Mouse (Mus musculus) liver, embryonic 14.5 days (tissue): ENCODE results near the gene Cacna1d. TPM values are rescaled to one million over a fixed set of nuclear protein-coding genes. Genes with fewer than 3 reads are reported as not detected.
A peak's percentile ranks its signal among the peaks of the same experiment; 100 is the strongest.

Experiments
- ATAC-seq: fragments of 200-750 bp; cut with Nextera tagmentation; 2 replicates; pipeline ENCODE4 v1.8.0; 2017; ENCODE audit warnings: moderate number of reproducible peaks, mild to moderate bottlenecking, moderate library complexity; ENCODE audit not compliant: insufficient read depth
- DNase-seq, 3 experiments: peaks; one replicate each; pipeline ENCODE4 v3.0.0-alpha.2; 2012 to 2013; ENCODE audit warnings: low read depth in 3 of 3, low spot score in 3 of 3
- H3K27ac ChIP-seq: fragments of 300-500 bp; sonication (generic); 2 replicates; pipeline ENCODE4 v1.5.1; 2014; ENCODE audit warnings: moderate library complexity, mild to moderate bottlenecking, control low read depth, inconsistent platforms
- H3K27me3 ChIP-seq: fragments of 300-500 bp; sonication (generic); 2 replicates; pipeline ENCODE4 v1.6.1; 2014; ENCODE audit warnings: mild to moderate bottlenecking, low read length, moderate library complexity; ENCODE audit not compliant: control insufficient read depth, insufficient read depth
- H3K36me3 ChIP-seq: fragments of 300-500 bp; sonication (generic); replicated peaks from 2 replicates; pipeline ENCODE4 v1.6.1; 2014; ENCODE audit warnings: low read depth; ENCODE audit not compliant: control insufficient read depth, insufficient read depth
- H3K4me1 ChIP-seq, 2 experiments: fragments of 200-500 bp in 1 of 2; fragments of 300-500 bp in 1 of 2; sonication (generic) in 1 of 2; replicated peaks; 2 replicates each; pipeline ENCODE4 v1.6.1; 2012 to 2014; ENCODE audit warnings: antibody characterized with exemption in 1 of 2, inconsistent platforms in 1 of 2, low read length in 1 of 2; ENCODE audit not compliant: control insufficient read depth in 2 of 2, insufficient read depth in 2 of 2
- H3K4me2 ChIP-seq: fragments of 300-500 bp; sonication (generic); 2 replicates; pipeline ENCODE4 v1.6.1; 2014; ENCODE audit warnings: low read depth, mild to moderate bottlenecking, control low read depth, moderate library complexity
- H3K4me3 ChIP-seq, 2 experiments: fragments of 200-500 bp in 1 of 2; fragments of 300-500 bp in 1 of 2; sonication (generic) in 1 of 2; 2 replicates each; pipeline ENCODE4 v1.5.1; 2012 to 2014; ENCODE audit warnings: low read depth in 2 of 2, low read length in 2 of 2, mild to moderate bottlenecking in 2 of 2, control low read depth in 1 of 2, inconsistent platforms in 1 of 2, moderate library complexity in 1 of 2; ENCODE audit not compliant: insufficient read depth in 1 of 2
- H3K9ac ChIP-seq: fragments of 300-500 bp; sonication (generic); replicated peaks from 2 replicates; pipeline ENCODE4 v1.6.1; 2014; ENCODE audit warnings: mild to moderate bottlenecking, control low read depth, moderate library complexity
- H3K9me3 ChIP-seq: fragments of 300-500 bp; sonication (generic); 2 replicates; pipeline ENCODE4 v1.6.1; 2016; ENCODE audit warnings: low read length, mixed read lengths; ENCODE audit not compliant: control insufficient read depth
- CTCF ChIP-seq: IDR thresholded peaks from 2 replicates; pipeline ENCODE4 v1.5.1; 2016; ENCODE audit warnings: antibody characterized with exemption, low read depth, control low read depth
- EP300 ChIP-seq: IDR thresholded peaks from 2 replicates; pipeline ENCODE4 v1.6.1; 2016; ENCODE audit warnings: antibody characterized with exemption, low read depth
- WGBS: fragments of 180-500 bp; shearing (Covaris S2); extraction: QIAGEN DNeasy Blood & Tissue Kit; methylation state at CpG from one replicate; pipeline ENCODE4 v1.1.7; 2014; ENCODE audit not compliant: insufficient replicate concordance; 5-methylcytosine and 5-hydroxymethylcytosine counted together
- polyA plus RNA-seq, 2 experiments: library from polyadenylated mRNA; depleted of rRNA in 1 of 2; stranded (reverse) in 1 of 2; unstranded in 1 of 2; fragments of >200 nt; fragmentation: Nextera tagmentation in 1 of 2; extraction: Ambion mirVana in 1 of 2; gene quantifications; 2 replicates each; pipeline versions ENCODE4 v1.2.1 to v1.2.3; 2012 to 2014

Cacna1d gene
- polyA plus RNA-seq, 2 experiments, result 0.17 TPM

GRCm38 (mm10) chr14:30056031-30056766, 435.1 kb downstream of the Cacna1d start:
- no peak for ATAC-seq

GRCm38 (mm10) chr14:30054922-30055321, 436.3 kb downstream of the Cacna1d start:
- Histone ChIP-seq H3K9me3 (no peaks in the 10 kb centered on the region), H3K27ac (no peak overlapping the region), H3K27me3 (no peaks in the 10 kb centered on the region), H3K9ac (no peak overlapping the region), H3K4me3 (no peak overlapping the region), H3K4me1 (no peaks in the 10 kb centered on the region), H3K4me2 (no peak overlapping the region), H3K36me3 (no peaks in the 10 kb centered on the region)
- DNase-seq (no peak), ATAC-seq (no peak)
- TF ChIP-seq CTCF (no peak), EP300 (no peak)
- 41% methylated on average over 7 of the region's 7 CpGs for WGBS

More at GRCm38 (mm10) chr14:30056031-30056766, 435.1 kb downstream of the Cacna1d start:
- H3K27me3 ChIP-seq, result no peaks in the 10 kb centered on the region
- DNase-seq, result no peak
- H3K4me1 ChIP-seq, result no peaks in the 10 kb centered on the region
- no peaks in the 10 kb centered on the region for H3K36me3 ChIP-seq
- H3K27ac ChIP-seq, result no peak overlapping the region
- H3K4me3 ChIP-seq, result no peak overlapping the region
- H3K9me3 ChIP-seq, result no peaks in the 10 kb centered on the region
- no peak for TF ChIP-seq CTCF
- TF ChIP-seq EP300, result no peak
- no peak overlapping the region for H3K4me2 ChIP-seq
- WGBS, result 63% methylated on average over 13 of the region's 13 CpGs
- H3K9ac ChIP-seq, result no peak overlapping the region

GRCm38 (mm10) chr14:30050280-30050679, 441.0 kb downstream of the Cacna1d start:
- ATAC-seq, result no peak
- TF ChIP-seq EP300 (no peak), CTCF (no peak)
- Histone ChIP-seq H3K36me3 (no peaks in the 10 kb centered on the region), H3K4me1 (no peaks in the 10 kb centered on the region), H3K9me3 (no peaks in the 10 kb centered on the region), H3K27me3 (no peaks in the 10 kb centered on the region), H3K9ac (no peak overlapping the region), H3K4me2 (no peak overlapping the region), H3K27ac (no peak overlapping the region), H3K4me3 (no peak overlapping the region)
- DNase-seq, result no peak
- 66% methylated on average over 8 of the region's 8 CpGs for WGBS

- Histone ChIP-seq H3K4me2 (no peak overlapping the region), H3K9ac (no peak overlapping the region), H3K27ac (no peak overlapping the region), H3K27me3 (no peaks in the 10 kb centered on the region), H3K4me3 (no peak overlapping the region), H3K36me3 (no peaks in the 10 kb centered on the region), H3K9me3 (no peaks in the 10 kb centered on the region), H3K4me1 (no peaks in the 10 kb centered on the region)
- ATAC-seq (no peak), DNase-seq (no peak)
- TF ChIP-seq CTCF, result peak; percentile 52
- TF ChIP-seq EP300, result no peak
- WGBS, result 65% methylated on average over 3 of the region's 3 CpGs
These were observed 443.2 kb downstream of the Cacna1d start for GRCm38 (mm10) chr14:30048049-30048448.

- ATAC-seq, result no peak
- WGBS, result 56% methylated on average over 4 of the region's 4 CpGs
- no peak overlapping the region for H3K4me3 ChIP-seq
These were observed 444.3 kb downstream of the Cacna1d start for GRCm38 (mm10) chr14:30046976-30047375.

More at GRCm38 (mm10) chr14:30046976-30047375, 444.3 kb downstream of the Cacna1d start:
- no peak overlapping the region for H3K9ac ChIP-seq
- no peak for DNase-seq
- no peaks in the 10 kb centered on the region for H3K9me3 ChIP-seq
- H3K27ac ChIP-seq, result no peak overlapping the region
- TF ChIP-seq CTCF (no peak), EP300 (no peak)
- H3K36me3 ChIP-seq, result no peaks in the 10 kb centered on the region
- no peaks in the 10 kb centered on the region for H3K27me3 ChIP-seq
- H3K4me1 ChIP-seq, result no peaks in the 10 kb centered on the region
- no peak overlapping the region for H3K4me2 ChIP-seq
